In genomic region chr12:30292724-30293560, GRCm38 (mm10) we compare ENCODE assay signal across 25 mouse cellular contexts.
DNase-seq lines count a peak whose midpoint lies in the region; ATAC-seq lines count a peak whose summit lies in the region.
"Had no signal": no experiment of that assay in that cellular context is flagged by ENCODE, and none has a peak within 500 bp of the region (broad histone marks: within the 10 kb centered on the region; RNA-seq: fewer than 3 reads in every experiment).

No protein-coding gene starts in this region.

- H3K27ac ChIP-seq in limb, embryonic 11.5 days (replicated peaks; ENCODE audit: low read depth, low read length), result no peak overlapping the region
- H3K27ac ChIP-seq: forebrain, embryonic 12.5 days; hindbrain, embryonic 14.5 days; layer of hippocampus, adult 2 months; liver, embryonic 12.5 days had no signal

- ATAC-seq in limb, embryonic 11.5 days (ENCODE audit: insufficient number of reproducible peaks, low FRiP score, low TSS enrichment, low read depth), result peak; percentile 82
- ATAC-seq: CD4-positive, CD25-positive, alpha-beta regulatory T cell, adult 4 months; intestine, embryonic 16.5 days; liver, embryonic 12.5 days; midbrain, embryonic 16.5 days had no signal

- H3K4me2 ChIP-seq in limb, embryonic 11.5 days (ENCODE audit: low read depth, severe bottlenecking), result no peak overlapping the region
- H3K4me2 ChIP-seq: forebrain, embryonic 12.5 days; heart, embryonic 11.5 days; hindbrain, embryonic 14.5 days; liver, embryonic 12.5 days had no signal

- H3K9ac ChIP-seq in limb, embryonic 11.5 days (ENCODE audit: low read length), result no peak overlapping the region
- H3K9ac ChIP-seq: forebrain, embryonic 12.5 days; hindbrain, embryonic 14.5 days; liver, embryonic 12.5 days had no signal

- H3K4me3 ChIP-seq in limb, embryonic 11.5 days (ENCODE audit: low read depth, low read length), result no peak overlapping the region
- H3K4me3 ChIP-seq: forebrain, embryonic 12.5 days; layer of hippocampus, adult 2 months; liver, embryonic 12.5 days had no signal

- peak; percentile 4 for DNase-seq in embryo, embryonic 10.5 days (ENCODE audit: low spot score)
- no peak for DNase-seq in embryo, embryonic 9.5 days (ENCODE audit: extremely low spot score)
- peak; percentile 9 for DNase-seq in kidney, adult 18-20 months
- DNase-seq in kidney, postnatal 10 days, result no peak
- DNase-seq in forelimb bud, embryonic 11.5 days (ENCODE audit: low read depth, low spot score), result peak; percentile 84
- DNase-seq in limb, embryonic 11.5 days (ENCODE audit: low spot score), result peak; percentile 65
- DNase-seq in ovary, postnatal 36 days (ENCODE audit: low spot score), result no peak
- DNase-seq in lung, postnatal 14 days, result no peak
- DNase-seq: adrenal gland, postnatal 25 days; cerebellum, adult 11-12 months; cerebellum, postnatal 14 days; heart, postnatal 10 days; left cerebral cortex, postnatal 4 days; lung, adult 2 months; lung, postnatal 36 days; right cerebral cortex, adult 18-20 months had no signal

- 45% methylated on average over 13 of the region's 13 CpGs for WGBS in limb, embryonic 11.5 days

- H3K36me3 ChIP-seq in limb, embryonic 11.5 days (ENCODE audit: control insufficient read depth, insufficient read depth, low read length), result no peaks in the 10 kb centered on the region
- H3K36me3 ChIP-seq: forebrain, embryonic 12.5 days; G1E; liver, embryonic 12.5 days had no signal

- H3K9me3 ChIP-seq in limb, embryonic 11.5 days (ENCODE audit: control insufficient read depth, low read length), result no peaks in the 10 kb centered on the region
- H3K9me3 ChIP-seq: forebrain, embryonic 12.5 days; liver, embryonic 12.5 days had no signal

- H3K4me1 ChIP-seq in limb, embryonic 11.5 days (ENCODE audit: control insufficient read depth, insufficient read depth, low read length), result peaks cover 3% of the 10 kb centered on the region; the same call in 1 of the 2 replicates
- H3K4me1 ChIP-seq: forebrain, embryonic 12.5 days; liver, embryonic 12.5 days had no signal

- H3K27me3 ChIP-seq in limb, embryonic 11.5 days (ENCODE audit: control insufficient read depth, insufficient read depth, low read length), result no peaks in the 10 kb centered on the region
- H3K27me3 ChIP-seq: forebrain, embryonic 12.5 days; liver, embryonic 12.5 days had no signal

Comparison
In these comparisons a context has a peak if more than half of its experiments do, and no peak if none do; other contexts are left out.
1. DNase-seq: peak in embryo, embryonic 10.5 days (single experiment), kidney, adult 18-20 months (single experiment), forelimb bud, embryonic 11.5 days (single experiment) and limb, embryonic 11.5 days (single experiment); none in embryo, embryonic 9.5 days (single experiment), kidney, postnatal 10 days (single experiment), ovary, postnatal 36 days (single experiment) and lung, postnatal 14 days (single experiment).